Mouse (Mus musculus) spleen, adult 2 months (tissue): ENCODE results near the gene Rbm3. TPM values are rescaled to one million over a fixed set of nuclear protein-coding genes. Genes with fewer than 3 reads are reported as not detected.

Experiments used
- DNase-seq, 2 experiments: peaks; one replicate each; pipeline versions ENCODE4 v3.0.0 to v3.0.0-alpha.2; 2012 to 2021; ENCODE audit warnings: low spot score in 2 of 2, low read depth in 1 of 2
- H3K27ac ChIP-seq: fragments of 200-500 bp; 2 replicates; pipeline ENCODE4 v1.5.1; 2012; ENCODE audit warnings: low read length, inconsistent platforms; ENCODE audit not compliant: insufficient read depth
- H3K27me3 ChIP-seq: fragments of 200-500 bp; 2 replicates; pipeline ENCODE4 v1.6.1; 2012; ENCODE audit warnings: mild to moderate bottlenecking, moderate library complexity, low read length, inconsistent platforms; ENCODE audit not compliant: control insufficient read depth, insufficient read depth
- H3K36me3 ChIP-seq: fragments of 200-500 bp; 2 replicates; pipeline ENCODE4 v1.6.1; 2012; ENCODE audit warnings: mild to moderate bottlenecking, low read length, inconsistent platforms; ENCODE audit not compliant: control insufficient read depth, insufficient read depth
- H3K4me1 ChIP-seq: fragments of 200-500 bp; 2 replicates; pipeline ENCODE4 v1.6.1; 2011; ENCODE audit warnings: inconsistent platforms; ENCODE audit not compliant: control insufficient read depth, insufficient read depth, insufficient read length
- H3K4me3 ChIP-seq: fragments of 200-500 bp; 2 replicates; pipeline ENCODE4 v1.5.1; 2011; ENCODE audit warnings: mild to moderate bottlenecking, inconsistent platforms; ENCODE audit not compliant: insufficient read depth, insufficient read length; ENCODE audit errors: extremely low read depth
- CTCF ChIP-seq: fragments of 200-500 bp; IDR thresholded peaks from 2 replicates; pipeline ENCODE4 v1.5.1; 2011; ENCODE audit warnings: mild to moderate bottlenecking, inconsistent platforms; ENCODE audit not compliant: insufficient read depth, insufficient read length, insufficient replicate concordance; ENCODE audit errors: extremely low read depth
- POLR2A ChIP-seq: fragments of 200-500 bp; IDR thresholded peaks from 2 replicates; pipeline ENCODE4 v1.6.1; 2011; ENCODE audit warnings: low read depth, low read length, inconsistent platforms
- WGBS: fragments of 180-500 bp; shearing (Covaris S2); methylation state at CpG from one replicate; pipeline ENCODE4 v1.1.7; 2018; 5-methylcytosine and 5-hydroxymethylcytosine counted together
- polyA plus RNA-seq: library from polyadenylated mRNA; depleted of rRNA; stranded (reverse); fragments of >200 nt; gene quantifications from 2 replicates; pipeline ENCODE4 v1.2.3, GENCODE M21; 2012

Rbm3 gene
- polyA plus RNA-seq, 1 experiment: 95.6 TPM

DNA sequence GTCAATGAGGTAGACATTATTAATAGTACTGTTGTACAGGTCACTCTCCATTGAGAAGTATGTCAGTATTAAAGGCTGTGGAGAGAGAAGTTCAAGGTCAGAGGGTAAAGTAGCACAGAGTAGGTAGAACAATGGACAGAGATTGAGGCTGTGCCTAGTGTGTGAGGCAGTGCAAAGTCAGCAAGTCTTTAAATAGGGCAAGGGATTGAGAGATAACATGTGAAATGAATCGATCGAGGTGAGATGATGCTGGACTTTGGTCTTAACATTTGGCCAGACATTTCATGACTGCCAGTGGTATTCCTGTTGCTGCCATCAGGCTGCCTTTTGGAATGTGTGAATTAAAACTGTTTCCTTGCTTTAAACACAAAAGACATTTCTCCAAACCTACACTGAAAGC, 33.2 kb upstream of the Rbm3 start:
- 0 out of 2 replicates have a peak, but pooled peaks cover 3% of the 10 kb centered on the region for H3K4me1 ChIP-seq
- no peaks in the 10 kb centered on the region for H3K27me3 ChIP-seq
- TF ChIP-seq POLR2A (no peak), CTCF (no peak)
- no peaks in the 10 kb centered on the region for H3K36me3 ChIP-seq
- H3K4me3 ChIP-seq: no peak overlapping the region
- DNase-seq: no peak
- WGBS: 94% methylated on average over 2 of the region's 2 CpGs
- H3K27ac ChIP-seq: no peak overlapping the region

DNA sequence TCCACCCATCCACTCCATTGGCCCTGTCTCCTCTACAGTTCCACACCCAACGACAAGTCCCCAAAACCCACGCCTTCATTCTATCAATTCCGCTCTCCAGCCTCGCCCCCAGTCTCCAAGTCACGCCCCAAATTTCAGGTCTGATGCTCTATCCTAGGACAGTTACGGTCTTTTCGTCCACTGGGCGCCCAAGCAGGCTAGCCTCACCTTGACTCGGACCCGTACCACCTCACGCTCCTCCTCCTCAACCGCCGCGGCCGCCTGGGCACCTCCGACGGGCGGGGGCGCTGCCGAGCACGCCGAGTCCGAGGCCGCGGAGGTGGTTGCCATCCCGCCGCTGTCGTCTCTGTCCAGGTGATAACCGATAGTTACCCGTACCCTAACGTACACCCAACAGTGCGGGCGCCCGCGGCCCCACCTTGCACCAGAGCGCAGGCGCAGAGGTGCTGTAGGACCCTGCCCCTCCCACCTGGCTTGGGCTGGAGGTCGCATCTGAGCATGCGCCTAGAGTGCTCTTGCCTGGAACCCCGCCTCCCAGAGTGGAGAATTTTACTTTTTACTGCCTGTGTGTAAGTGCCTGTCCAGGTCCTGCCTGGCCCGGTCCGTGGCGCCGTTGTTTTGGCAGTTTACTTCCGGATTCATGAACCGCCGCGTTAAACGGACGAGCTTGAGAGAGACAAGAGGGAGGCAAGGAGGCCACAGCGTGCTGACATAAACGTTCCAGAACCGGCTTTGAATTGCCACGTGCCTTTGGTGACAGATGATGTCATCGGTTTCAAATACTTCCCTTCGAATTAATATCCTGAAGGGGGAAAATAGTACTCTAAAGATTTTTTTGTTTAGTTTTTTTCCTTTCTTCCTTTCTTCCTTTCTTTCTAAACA, 30.1 kb upstream of the Rbm3 start, which contains the start of gene Tbc1d25:
Gene Tbc1d25, minus strand, starts transcription at position 678 of the 882 bp plus-strand sequence.
- H3K4me1 ChIP-seq: 0 out of 2 replicates have a peak, but pooled peaks cover 3% of the 10 kb centered on the region
- peak; percentile 81 to 83 for DNase-seq
- no peaks in the 10 kb centered on the region; the same call in 1 of the 2 replicates for H3K36me3 ChIP-seq
- H3K27me3 ChIP-seq: no peaks in the 10 kb centered on the region
- peak within 1 kb of the TSS; percentile 80 for H3K4me3 ChIP-seq
- TF ChIP-seq POLR2A (no peak), CTCF (no peak)
- H3K27ac ChIP-seq: peak within 1 kb of the TSS; percentile 72
- WGBS: 22% methylated on average over 56 of the region's 56 CpGs

GRCm38 (mm10) chrX:8175169-8175503, 29.5 kb upstream of the Rbm3 start:
- H3K36me3 ChIP-seq: no peaks in the 10 kb centered on the region; the same call in 1 of the 2 replicates
- TF ChIP-seq CTCF (no peak), POLR2A (no peak)
- WGBS: 15% methylated on average over 4 of the region's 4 CpGs

DNA sequence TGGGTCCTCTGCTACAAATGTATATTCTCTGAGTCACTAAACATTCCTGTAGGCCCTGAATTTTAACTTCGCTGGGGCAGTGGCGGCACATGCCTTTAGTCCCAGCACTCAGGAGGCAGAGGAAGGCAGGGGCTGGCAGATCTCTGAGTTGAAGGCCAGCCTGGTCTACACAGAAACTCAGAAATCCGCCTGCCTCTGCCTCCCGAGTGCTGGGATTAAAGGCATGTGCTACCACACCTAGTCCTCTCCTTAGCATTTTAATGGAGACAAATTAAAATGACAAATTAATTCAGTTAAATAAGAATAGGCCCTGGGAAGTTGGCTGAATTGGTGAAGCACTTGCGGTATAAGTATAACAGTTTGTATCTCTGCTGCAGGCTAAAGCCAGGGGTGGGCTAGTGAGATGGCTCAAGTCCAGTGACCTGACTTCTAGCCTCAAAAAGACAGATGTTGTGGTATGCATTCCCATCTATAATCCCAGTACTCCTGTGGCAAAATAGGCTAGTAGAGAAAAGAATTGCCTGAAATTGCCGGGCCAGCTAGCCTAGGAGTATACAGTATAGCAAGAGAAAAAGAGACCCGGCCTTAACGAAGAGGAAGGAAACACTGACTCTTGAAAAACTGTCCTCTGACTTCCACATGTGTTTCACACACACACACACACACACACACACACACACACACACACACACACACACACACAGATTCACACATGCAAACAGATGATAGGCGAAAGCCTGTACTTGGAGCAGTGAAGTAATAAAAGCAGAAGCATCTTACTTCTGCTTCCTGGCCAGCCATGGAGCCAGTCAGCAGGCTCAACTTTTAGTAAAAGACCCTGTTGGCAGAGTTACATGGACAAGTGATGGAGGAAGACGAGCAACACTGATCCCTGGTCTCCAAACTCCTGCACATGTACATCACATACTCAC, 22.3 kb upstream of the Rbm3 start:
- peak; percentile 5 to 6 for DNase-seq
- WGBS: 67% methylated on average over 10 of the region's 10 CpGs
- H3K27ac ChIP-seq: peak overlapping the region; percentile 57; the same call in 1 of the 2 replicates
- H3K27me3 ChIP-seq: no peaks in the 10 kb centered on the region
- no peak for TF ChIP-seq CTCF
- no peak for TF ChIP-seq POLR2A
- H3K4me1 ChIP-seq: no peaks in the 10 kb centered on the region
- H3K4me3 ChIP-seq: no peak overlapping the region
- no peaks in the 10 kb centered on the region; the same call in 1 of the 2 replicates for H3K36me3 ChIP-seq

More at GRCm38 (mm10) chrX:8175169-8175503, 29.5 kb upstream of the Rbm3 start:
- Histone ChIP-seq H3K27me3 (no peaks in the 10 kb centered on the region), H3K4me1 (0 out of 2 replicates have a peak, but pooled peaks cover 3% of the 10 kb centered on the region), H3K27ac (peak overlapping the region; percentile 72; the same call in 1 of the 2 replicates), H3K4me3 (peak overlapping the region; percentile 80; the same call in 1 of the 2 replicates)
- no peak for DNase-seq

GRCm38 (mm10) chrX:8164471-8164870, 18.8 kb upstream of the Rbm3 start:
- 90% methylated on average over 4 of the region's 4 CpGs for WGBS
- Histone ChIP-seq H3K27me3 (no peaks in the 10 kb centered on the region), H3K4me1 (no peaks in the 10 kb centered on the region), H3K36me3 (no peaks in the 10 kb centered on the region), H3K4me3 (no peak overlapping the region), H3K27ac (no peak overlapping the region)
- no peak for DNase-seq
- TF ChIP-seq POLR2A: no peak
- no peak for TF ChIP-seq CTCF

DNA sequence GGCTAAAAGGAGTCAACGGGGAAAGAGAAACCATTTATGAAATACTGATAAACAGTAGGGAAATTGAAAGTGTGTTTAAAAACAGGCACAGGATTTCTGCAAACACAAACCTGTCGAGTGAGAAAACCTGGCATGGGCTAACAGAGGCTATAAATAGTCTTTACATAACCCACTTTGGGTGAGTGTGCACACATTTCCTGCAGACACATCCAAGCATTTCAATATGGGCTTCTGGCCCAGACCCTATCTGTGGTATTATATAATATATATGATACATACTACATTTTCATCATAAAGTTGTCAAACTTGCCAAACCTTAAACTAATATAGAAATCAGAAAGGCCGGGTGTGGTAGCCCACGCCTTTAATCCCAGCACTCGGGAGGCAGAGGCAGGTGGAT, 17.4 kb upstream of the Rbm3 start:
- DNase-seq: no peak
- Histone ChIP-seq H3K27me3 (no peaks in the 10 kb centered on the region), H3K4me1 (no peaks in the 10 kb centered on the region), H3K4me3 (no peak overlapping the region), H3K36me3 (no peaks in the 10 kb centered on the region; the same call in 1 of the 2 replicates), H3K27ac (no peak overlapping the region)
- 65% methylated on average over 5 of the region's 5 CpGs for WGBS
- TF ChIP-seq POLR2A (no peak), CTCF (no peak)
